Mouse (Mus musculus) stomach, postnatal 0 days (tissue): Measurements from ENCODE around the gene Abca17.

Experiments
- CTCF ChIP-seq: IDR thresholded peaks from 2 replicates; pipeline ENCODE4 v1.5.1; 2016; ENCODE audit warnings: antibody characterized with exemption, low read depth, mild to moderate bottlenecking, moderate library complexity
- EP300 ChIP-seq: optimal IDR thresholded peaks from 2 replicates; pipeline ENCODE3; 2016; ENCODE audit warnings: antibody characterized with exemption

- TF ChIP-seq CTCF (no peak), EP300 (no peak)
These were observed 130.1 kb downstream of the Abca17 start, which contains the start of gene Tedc2 for GRCm38 (mm10) chr17:24220435-24221411.
